Mouse (Mus musculus): ENCODE measurements around the gene Mcrs1. TPM values are rescaled to one million over a fixed set of nuclear protein-coding genes. Genes with fewer than 3 reads are reported as not detected.

Gene Mcrs1
- total RNA-seq, 1 experiment, result 127 TPM

DNA sequence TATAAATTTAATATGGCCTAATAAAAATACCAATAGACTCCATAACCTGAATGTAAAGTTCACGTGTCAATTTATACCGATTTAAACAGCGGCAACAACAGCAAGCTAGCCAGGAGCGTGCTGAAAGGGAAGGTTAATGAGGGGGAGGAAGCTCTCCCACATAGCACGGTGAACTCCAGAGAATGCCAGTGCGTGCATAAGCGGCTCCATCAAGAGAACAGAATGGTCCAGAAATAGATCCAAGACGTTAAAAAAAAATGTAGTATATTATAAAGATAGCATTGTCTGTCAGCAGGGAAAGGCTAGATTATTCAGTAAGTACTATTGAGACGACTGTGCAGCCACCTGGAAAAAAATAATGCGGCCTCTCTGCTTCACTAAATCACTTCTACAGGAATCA lies 10.9 kb upstream of the Mcrs1 start:
- in situ Hi-C loops (cut with MboI; ENCODE audit: low sequenced_read_pairs in 2 of 2, unreplicated experiment in 2 of 2), result no loop called here
- H3K4me3 ChIP-seq (ENCODE audit: insufficient read depth in 1 of 2, low read depth in 1 of 2, low read length in 2 of 2, poor library complexity in 1 of 2, severe bottlenecking in 1 of 2), result no peak overlapping the region
- no peaks in the 10 kb centered on the region for H3K36me3 ChIP-seq (ENCODE audit: control insufficient read depth, insufficient read depth, low read length, poor library complexity, severe bottlenecking)
- no peak for DNase-seq (ENCODE audit: low read depth, low spot score)
- peaks cover 17 to 19% of the 10 kb centered on the region in 2 experiments; a peak in 3 of 4 replicates for H3K4me1 ChIP-seq (ENCODE audit: control insufficient read depth in 2 of 2, insufficient read depth in 2 of 2, low read length in 2 of 2, poor library complexity in 1 of 2)
- no peaks in the 10 kb centered on the region for H3K9me3 ChIP-seq (ENCODE audit: control insufficient read depth, insufficient read depth, low read depth, low read length)
- TF ChIP-seq ZNF384 (IDR thresholded peaks at IDR 0.05; ENCODE audit: low read depth, low read length) (no peak), MAFK (IDR thresholded peaks at IDR 0.05; ENCODE audit: insufficient read depth, low read depth, low read length) (no peak), CHD2 (IDR thresholded peaks at IDR 0.05; ENCODE audit: low read depth, low read length) (no peak), HCFC1 (IDR thresholded peaks at IDR 0.05; ENCODE audit: borderline replicate concordance, insufficient read depth, low read length) (no peak), ZC3H11A (IDR thresholded peaks at IDR 0.05; ENCODE audit: borderline replicate concordance, low read depth, low read length) (no peak)
- H3K27ac ChIP-seq (ENCODE audit: insufficient read depth, low read depth, low read length, poor library complexity, severe bottlenecking), result no peak overlapping the region
- H3K9ac ChIP-seq (ENCODE audit: insufficient read depth, low read depth, low read length, poor library complexity, severe bottlenecking), result no peak overlapping the region

DNA sequence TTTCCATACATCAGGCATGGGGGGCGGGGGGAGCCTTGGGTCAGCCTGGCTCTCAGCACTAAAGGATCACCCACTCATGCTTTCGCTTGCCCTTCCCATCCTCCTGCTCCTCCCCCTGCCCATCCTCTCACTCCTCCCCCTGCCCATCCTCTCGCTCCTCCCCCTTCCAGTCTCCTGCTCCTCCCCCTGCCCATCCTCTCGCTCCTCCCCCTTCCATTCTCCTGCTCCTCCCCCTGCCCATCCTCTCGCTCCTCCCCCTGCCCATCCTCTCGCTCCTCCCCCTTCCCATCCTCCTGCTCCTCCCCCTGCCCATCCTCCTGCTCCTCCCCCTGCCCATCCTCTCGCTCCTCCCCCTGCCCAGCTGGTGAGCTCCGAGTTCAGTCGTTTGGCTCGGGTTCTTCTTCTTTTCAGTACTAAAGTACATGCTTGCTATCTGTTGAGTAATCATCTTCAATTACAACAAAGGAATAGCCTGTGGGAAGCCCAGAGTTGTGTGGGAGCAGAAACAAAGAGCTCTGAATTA lies 8.0 kb upstream of the Mcrs1 start:
- Histone ChIP-seq H3K4me3 (ENCODE audit: insufficient read depth in 1 of 2, low read depth in 1 of 2, low read length in 2 of 2, poor library complexity in 1 of 2, severe bottlenecking in 1 of 2) (peak overlapping the region; percentile 46 to 48; a peak in 3 of 4 replicates), H3K9me3 (ENCODE audit: control insufficient read depth, insufficient read depth, low read depth, low read length) (no peaks in the 10 kb centered on the region), H3K36me3 (ENCODE audit: control insufficient read depth, insufficient read depth, low read length, poor library complexity, severe bottlenecking) (no peaks in the 10 kb centered on the region; the same call in 1 of the 2 replicates), H3K9ac (ENCODE audit: insufficient read depth, low read depth, low read length, poor library complexity, severe bottlenecking) (peak overlapping the region; percentile 64; the same call in 1 of the 2 replicates), H3K4me1 (ENCODE audit: control insufficient read depth in 2 of 2, insufficient read depth in 2 of 2, low read length in 2 of 2, poor library complexity in 1 of 2) (peaks cover 14 to 22% of the 10 kb centered on the region in 2 experiments; a peak in 3 of 4 replicates), H3K27ac (ENCODE audit: insufficient read depth, low read depth, low read length, poor library complexity, severe bottlenecking) (peak overlapping the region; percentile 45; the same call in 1 of the 2 replicates)
- in situ Hi-C loops (cut with MboI; ENCODE audit: low sequenced_read_pairs in 2 of 2, unreplicated experiment in 2 of 2), result no loop called here
- DNase-seq (ENCODE audit: low read depth, low spot score), result peak; percentile 77
- TF ChIP-seq CHD2 (IDR thresholded peaks at IDR 0.05; ENCODE audit: low read depth, low read length) (no peak), ZC3H11A (IDR thresholded peaks at IDR 0.05; ENCODE audit: borderline replicate concordance, low read depth, low read length) (no peak), ZNF384 (IDR thresholded peaks at IDR 0.05; ENCODE audit: low read depth, low read length) (no peak), MAFK (IDR thresholded peaks at IDR 0.05; ENCODE audit: insufficient read depth, low read depth, low read length) (no peak)

DNA sequence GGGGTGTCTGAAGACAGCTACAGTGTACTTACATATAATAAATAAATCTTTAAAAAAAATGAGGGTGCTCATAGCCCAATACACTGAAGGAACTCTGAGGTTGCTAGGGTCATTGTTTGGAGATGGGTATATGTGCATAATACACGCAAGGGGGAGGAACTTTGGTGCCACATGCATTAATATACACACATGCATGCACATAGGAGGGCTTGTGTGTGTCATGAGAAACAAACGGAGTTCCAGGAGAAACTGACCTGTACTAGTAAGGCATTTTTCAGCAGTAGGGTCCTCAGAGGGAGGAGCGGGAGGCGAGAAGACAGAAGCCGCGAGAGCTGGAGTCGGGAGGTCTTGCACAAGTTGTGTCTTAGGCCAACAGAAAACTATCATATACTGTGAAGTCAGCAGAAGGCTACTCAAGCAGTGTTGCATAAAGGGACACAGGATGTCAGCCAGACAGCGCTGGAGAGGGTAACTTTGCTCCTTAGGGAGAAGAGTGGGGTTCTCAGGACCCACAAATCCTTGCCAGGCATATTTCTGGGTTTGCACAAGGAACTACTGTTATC lies 7.5 kb upstream of the Mcrs1 start:
- DNase-seq (ENCODE audit: low read depth, low spot score), result no peak
- Histone ChIP-seq H3K9me3 (ENCODE audit: control insufficient read depth, insufficient read depth, low read depth, low read length) (no peaks in the 10 kb centered on the region), H3K27ac (ENCODE audit: insufficient read depth, low read depth, low read length, poor library complexity, severe bottlenecking) (no peak overlapping the region), H3K36me3 (ENCODE audit: control insufficient read depth, insufficient read depth, low read length, poor library complexity, severe bottlenecking) (no peaks in the 10 kb centered on the region; the same call in 1 of the 2 replicates), H3K9ac (ENCODE audit: insufficient read depth, low read depth, low read length, poor library complexity, severe bottlenecking) (no peak overlapping the region), H3K4me3 (ENCODE audit: insufficient read depth in 1 of 2, low read depth in 1 of 2, low read length in 2 of 2, poor library complexity in 1 of 2, severe bottlenecking in 1 of 2) (peak overlapping the region in 1 of 2 experiments; percentile 35; a peak in 2 of 4 replicates), H3K4me1 (ENCODE audit: control insufficient read depth in 2 of 2, insufficient read depth in 2 of 2, low read length in 2 of 2, poor library complexity in 1 of 2) (peaks cover 19 to 24% of the 10 kb centered on the region in 2 experiments)
- in situ Hi-C loops (cut with MboI; ENCODE audit: low sequenced_read_pairs in 2 of 2, unreplicated experiment in 2 of 2), result no loop called here
- TF ChIP-seq ZC3H11A (IDR thresholded peaks at IDR 0.05; ENCODE audit: borderline replicate concordance, low read depth, low read length) (no peak), CHD2 (IDR thresholded peaks at IDR 0.05; ENCODE audit: low read depth, low read length) (no peak)

DNA sequence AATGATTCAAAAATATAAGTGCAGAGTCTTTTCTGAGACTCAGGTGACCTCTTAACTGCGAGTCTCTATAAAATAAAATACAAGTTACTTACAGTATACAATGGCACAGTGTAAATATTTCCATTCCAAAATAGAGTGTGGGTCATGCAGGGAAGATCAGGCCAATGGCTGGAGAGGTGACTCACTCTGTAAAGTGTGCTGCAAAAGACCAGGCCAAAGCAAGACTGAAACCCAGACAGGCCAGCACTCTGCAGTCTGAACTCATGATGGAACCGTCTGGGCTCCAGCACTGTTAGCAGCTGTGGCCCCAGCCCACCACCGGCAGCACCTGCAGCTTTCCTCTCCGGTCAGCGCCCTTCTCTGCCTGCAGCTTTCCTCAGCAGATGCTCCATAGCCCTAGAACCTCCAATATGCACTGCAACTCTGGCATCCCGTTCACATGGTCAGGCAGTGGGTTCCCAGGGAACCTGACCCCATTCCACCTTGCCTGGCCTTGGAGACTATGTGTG lies 3.5 kb upstream of the Mcrs1 start:
- Histone ChIP-seq H3K4me3 (ENCODE audit: insufficient read depth in 1 of 2, low read depth in 1 of 2, low read length in 2 of 2, poor library complexity in 1 of 2, severe bottlenecking in 1 of 2) (no peak overlapping the region), H3K9ac (ENCODE audit: insufficient read depth, low read depth, low read length, poor library complexity, severe bottlenecking) (no peak overlapping the region), H3K9me3 (ENCODE audit: control insufficient read depth, insufficient read depth, low read depth, low read length) (no peaks in the 10 kb centered on the region), H3K36me3 (ENCODE audit: control insufficient read depth, insufficient read depth, low read length, poor library complexity, severe bottlenecking) (no peaks in the 10 kb centered on the region; the same call in 1 of the 2 replicates), H3K4me1 (ENCODE audit: control insufficient read depth in 2 of 2, insufficient read depth in 2 of 2, low read length in 2 of 2, poor library complexity in 1 of 2) (peaks cover 12 to 30% of the 10 kb centered on the region in 2 experiments), H3K27ac (ENCODE audit: insufficient read depth, low read depth, low read length, poor library complexity, severe bottlenecking) (no peak overlapping the region)
- in situ Hi-C loops (cut with MboI; ENCODE audit: low sequenced_read_pairs in 2 of 2, unreplicated experiment in 2 of 2), result no loop called here
- TF ChIP-seq HCFC1 (IDR thresholded peaks at IDR 0.05; ENCODE audit: borderline replicate concordance, insufficient read depth, low read length) (no peak), CHD2 (IDR thresholded peaks at IDR 0.05; ENCODE audit: low read depth, low read length) (no peak), ZC3H11A (IDR thresholded peaks at IDR 0.05; ENCODE audit: borderline replicate concordance, low read depth, low read length) (no peak), MAFK (IDR thresholded peaks at IDR 0.05; ENCODE audit: insufficient read depth, low read depth, low read length) (no peak)
- DNase-seq (ENCODE audit: low read depth, low spot score), result no peak

All from ES-E14 (cell line).